27 mouse cellular contexts compared by ENCODE assay signal in the genomic region with DNA sequence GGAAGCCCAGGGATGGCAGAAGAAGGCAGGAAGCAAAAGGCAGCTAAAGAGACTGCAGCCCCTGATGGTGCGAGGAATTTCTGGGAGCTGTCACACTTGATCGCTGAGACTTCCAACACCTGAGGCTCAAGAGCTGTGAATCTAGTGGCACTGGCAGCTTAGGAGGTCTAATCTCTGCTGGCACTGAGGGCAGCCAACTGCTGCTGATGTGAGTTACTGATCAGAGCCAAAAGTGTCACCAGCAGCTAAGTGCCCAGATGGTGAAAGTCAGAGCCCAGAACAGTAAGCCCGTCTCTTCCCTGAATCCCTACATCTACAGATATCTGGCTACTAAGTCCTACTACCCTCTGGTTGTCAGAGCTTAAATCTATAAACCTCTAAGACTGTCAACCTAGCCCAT.
"Had no signal": no experiment of that assay in that cellular context is flagged by ENCODE, and none has a peak within 500 bp of the region (broad histone marks: within the 10 kb centered on the region; RNA-seq: fewer than 3 reads in every experiment).

No protein-coding gene starts in this region.

- H3K4me2 ChIP-seq: limb, embryonic 13.5 days; liver, embryonic 12.5 days; liver, embryonic 15.5 days; lung, embryonic 15.5 days; midbrain, embryonic 13.5 days; neural tube, embryonic 12.5 days; neural tube, embryonic 15.5 days had no signal

- H3K9ac ChIP-seq: limb, embryonic 13.5 days; liver, embryonic 12.5 days; liver, embryonic 15.5 days; lung, embryonic 15.5 days; midbrain, embryonic 13.5 days; neural tube, embryonic 12.5 days; neural tube, embryonic 15.5 days had no signal

- H3K9me3 ChIP-seq: limb, embryonic 10.5 days; limb, embryonic 13.5 days; liver, embryonic 12.5 days; liver, embryonic 15.5 days; lung, embryonic 15.5 days; megakaryocyte, embryonic 14.5 days; midbrain, embryonic 10.5 days; midbrain, embryonic 13.5 days; neural tube, embryonic 12.5 days; neural tube, embryonic 15.5 days had no signal

- ATAC-seq: liver, embryonic 12.5 days; midbrain, embryonic 13.5 days had no signal

- H3K27me3 ChIP-seq: limb, embryonic 13.5 days; liver, embryonic 12.5 days; liver, embryonic 15.5 days; lung, embryonic 15.5 days; megakaryocyte, embryonic 14.5 days; midbrain, embryonic 13.5 days; neural tube, embryonic 12.5 days; neural tube, embryonic 15.5 days had no signal

- H3K36me3 ChIP-seq: limb, embryonic 10.5 days; limb, embryonic 13.5 days; liver, embryonic 12.5 days; liver, embryonic 15.5 days; lung, embryonic 15.5 days; midbrain, embryonic 10.5 days; midbrain, embryonic 13.5 days; neural tube, embryonic 12.5 days; neural tube, embryonic 15.5 days had no signal

- H3K4me1 ChIP-seq: limb, embryonic 10.5 days; limb, embryonic 13.5 days; liver, embryonic 12.5 days; liver, embryonic 15.5 days; lung, embryonic 15.5 days; megakaryocyte, embryonic 14.5 days; midbrain, embryonic 10.5 days; midbrain, embryonic 13.5 days; neural tube, embryonic 12.5 days; neural tube, embryonic 15.5 days had no signal

- H3K27ac ChIP-seq: left cerebral cortex, adult 2 months; limb, embryonic 10.5 days; limb, embryonic 13.5 days; liver, embryonic 12.5 days; liver, embryonic 15.5 days; lung, embryonic 15.5 days; midbrain, embryonic 10.5 days; midbrain, embryonic 13.5 days; neural tube, embryonic 12.5 days; neural tube, embryonic 15.5 days; stomach, postnatal 0 days had no signal

- H3K4me3 ChIP-seq: left cerebral cortex, adult 2 months; limb, embryonic 10.5 days; limb, embryonic 13.5 days; liver, embryonic 12.5 days; liver, embryonic 15.5 days; lung, embryonic 15.5 days; megakaryocyte, embryonic 14.5 days; midbrain, embryonic 10.5 days; midbrain, embryonic 13.5 days; neural tube, embryonic 12.5 days; neural tube, embryonic 15.5 days had no signal

- DNase-seq: kidney, adult 18-20 months; kidney, adult 9 months; kidney, postnatal 14 days; kidney, postnatal 4 days; layer of hippocampus, postnatal 36 days; liver; lung, adult 18-20 months; lung, postnatal 10 days; lung, postnatal 36 days; right cerebral cortex, adult 18-20 months; right cerebral cortex, postnatal 14 days; right cerebral cortex, postnatal 4 days; thymus, adult 18-20 months; thymus, postnatal 14 days; thymus, postnatal 4 days had no signal
